Mouse (Mus musculus) heart, adult 11 months (tissue): ENCODE data around the gene Calm2.
A peak's percentile ranks its signal among the peaks of the same experiment; 100 is the strongest.

Experiments used
- DNase-seq: peaks from one replicate; pipeline ENCODE4 v3.0.0; 2022

Gene Calm2

DNA sequence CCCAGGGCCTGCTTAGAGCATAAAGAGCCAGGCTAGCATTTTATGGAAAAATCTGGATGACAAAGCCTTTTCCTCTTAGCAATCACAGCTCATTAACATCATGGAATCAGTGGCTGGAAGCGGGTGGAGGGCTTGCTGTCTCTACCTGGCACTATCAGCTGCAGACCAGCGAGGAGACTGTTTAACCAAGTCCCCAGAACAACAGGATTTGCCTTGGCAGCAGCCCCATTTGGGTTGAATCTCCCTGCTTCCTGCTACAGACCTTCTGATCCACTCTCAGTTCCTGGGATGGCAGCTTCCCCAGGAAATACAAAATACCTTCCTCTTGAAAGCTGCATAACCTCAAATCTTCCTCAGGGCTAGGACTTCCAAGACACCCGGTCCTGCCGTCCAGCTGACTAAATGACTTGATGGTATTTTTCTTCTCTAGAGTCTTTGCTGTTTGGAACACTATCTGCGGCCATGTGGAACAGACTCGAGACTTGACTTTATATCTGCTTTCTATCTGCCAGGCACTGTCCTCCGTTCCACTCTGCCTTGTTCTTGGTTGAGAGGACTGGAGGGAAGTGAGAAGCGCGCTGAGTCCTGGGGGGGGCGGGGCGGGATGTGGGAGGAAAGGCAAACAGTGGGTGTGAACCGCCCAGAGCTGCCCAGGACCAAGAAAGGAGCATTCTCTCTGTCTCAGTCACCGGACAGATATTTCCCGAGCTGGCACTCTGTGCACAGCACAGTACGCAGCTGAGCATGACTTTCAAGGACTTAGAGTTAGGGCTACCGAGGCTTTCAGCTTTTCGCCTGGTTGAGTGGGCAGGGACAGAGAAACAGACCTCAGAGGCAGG is 12.4 kb upstream of the Calm2 start:
- peak; percentile 96 for DNase-seq

GRCm38 (mm10) chr17:87457961-87458360 is 11.2 kb upstream of the Calm2 start:
- DNase-seq = no peak

GRCm38 (mm10) chr17:87454121-87454520 is 7.4 kb upstream of the Calm2 start:
- DNase-seq = peak; percentile 83

GRCm38 (mm10) chr17:87453336-87453735 is 6.6 kb upstream of the Calm2 start:
- DNase-seq = peak; percentile 70

DNA sequence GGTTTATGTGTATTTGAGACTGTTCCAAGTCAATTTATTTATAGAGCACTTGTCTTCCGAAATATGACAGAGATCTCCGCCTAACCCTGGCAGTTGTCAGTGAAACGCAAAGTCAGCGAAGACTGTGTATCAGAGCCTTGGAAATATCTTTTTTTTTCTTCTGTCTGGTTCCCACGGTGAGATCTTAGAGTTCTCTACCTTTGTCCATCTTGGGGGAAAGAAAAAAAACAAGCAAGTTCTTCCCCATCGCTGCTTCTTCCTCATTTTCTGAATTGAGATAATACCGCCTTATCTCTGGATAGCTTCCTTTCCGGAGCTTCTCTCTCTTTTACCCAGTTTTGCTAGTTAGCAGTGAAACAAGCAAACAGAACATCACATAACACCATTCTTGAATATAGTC is 2.1 kb upstream of the Calm2 start:
- no peak for DNase-seq

DNA sequence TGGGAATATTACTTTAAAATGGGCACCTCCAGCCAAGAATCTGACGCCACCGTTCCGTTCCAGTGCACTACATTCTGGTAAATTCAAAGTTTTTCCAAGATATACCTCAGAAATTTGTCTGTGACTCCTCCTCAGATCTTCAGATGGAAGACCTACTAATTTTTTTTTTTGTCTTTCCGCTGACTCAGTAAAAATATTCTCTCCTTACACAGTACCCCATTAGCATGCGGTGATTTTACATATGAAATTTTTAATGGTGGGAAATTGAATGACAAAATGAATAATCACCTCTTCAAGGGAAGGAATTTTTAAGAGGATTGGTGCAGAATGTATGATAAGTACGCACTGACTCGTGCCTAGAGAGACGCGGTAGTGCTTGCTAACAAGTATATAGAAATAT is 1.6 kb upstream of the Calm2 start:
- DNase-seq = no peak

DNA sequence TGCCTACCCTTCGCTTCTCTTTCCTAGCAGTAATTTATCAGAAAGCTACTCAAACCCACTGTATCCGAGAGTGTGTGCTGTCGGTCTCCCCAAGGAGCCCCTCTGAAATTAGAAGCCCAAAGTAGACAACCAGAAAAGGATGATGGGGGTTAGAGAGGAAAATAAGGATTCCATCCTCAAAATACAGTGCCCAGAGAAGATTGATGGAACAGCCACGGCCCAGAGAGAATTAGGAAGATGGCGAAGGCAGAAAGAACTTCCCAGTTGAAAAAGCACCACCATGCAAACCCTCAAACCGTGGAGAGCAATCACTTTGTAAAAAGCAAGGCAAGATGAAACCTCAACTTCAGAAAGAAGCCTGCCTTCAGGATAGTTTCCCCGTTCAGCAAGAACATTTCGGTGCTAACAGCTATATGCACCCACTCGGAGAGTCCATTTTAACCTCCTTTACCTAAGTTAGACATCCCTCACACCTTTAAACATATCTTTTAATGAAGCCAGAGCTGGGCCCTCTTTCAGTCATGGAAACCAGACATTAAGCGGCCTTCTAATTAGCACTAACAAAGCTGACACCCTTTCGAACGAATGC is 971 bp upstream of the Calm2 start:
- DNase-seq = no peak

- DNase-seq = peak; percentile 98
Observed at GRCm38 (mm10) chr17:87445917-87446766, 593 bp downstream of the Calm2 start.

- DNase-seq = peak; percentile 91
Observed at GRCm38 (mm10) chr17:87445337-87445916, 1.3 kb downstream of the Calm2 start.

DNA sequence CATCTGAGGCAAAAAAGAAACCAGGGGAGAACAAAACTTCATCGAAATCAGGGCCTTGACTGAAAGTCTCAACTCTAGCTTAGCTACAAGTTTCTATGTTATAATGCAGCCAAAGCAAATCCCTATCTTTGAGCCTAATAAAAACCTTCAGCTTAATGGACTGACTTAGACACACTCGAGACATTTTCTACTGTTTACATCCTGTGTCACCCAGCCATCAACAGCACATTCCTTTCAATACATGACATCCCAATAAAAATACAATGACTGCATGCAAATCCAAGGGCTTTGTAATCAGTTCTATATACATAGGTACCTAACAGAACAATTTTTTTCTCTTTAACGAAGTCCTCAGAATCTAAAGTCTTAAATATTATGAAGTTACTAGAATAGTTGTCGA is 2.0 kb downstream of the Calm2 start:
- no peak for DNase-seq

DNA sequence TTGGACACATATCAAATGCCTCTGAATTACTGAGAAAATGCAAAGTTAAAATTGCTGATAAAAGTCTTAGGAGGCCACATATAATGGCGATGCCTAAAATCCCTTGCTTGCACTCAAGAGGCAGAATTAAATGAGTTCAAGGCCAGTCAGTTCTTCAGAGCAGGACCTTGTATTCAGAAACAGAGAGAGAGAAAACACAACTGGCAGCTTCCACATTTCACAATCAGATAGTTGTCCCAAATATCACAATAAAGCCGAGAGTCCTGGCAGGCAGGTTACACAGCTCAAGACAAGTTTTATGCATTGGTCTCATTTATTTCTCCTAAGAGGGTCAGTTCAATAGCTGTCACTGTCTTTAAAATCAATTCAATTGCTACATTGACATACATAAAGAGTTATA is 5.2 kb downstream of the Calm2 start:
- no peak for DNase-seq

DNA sequence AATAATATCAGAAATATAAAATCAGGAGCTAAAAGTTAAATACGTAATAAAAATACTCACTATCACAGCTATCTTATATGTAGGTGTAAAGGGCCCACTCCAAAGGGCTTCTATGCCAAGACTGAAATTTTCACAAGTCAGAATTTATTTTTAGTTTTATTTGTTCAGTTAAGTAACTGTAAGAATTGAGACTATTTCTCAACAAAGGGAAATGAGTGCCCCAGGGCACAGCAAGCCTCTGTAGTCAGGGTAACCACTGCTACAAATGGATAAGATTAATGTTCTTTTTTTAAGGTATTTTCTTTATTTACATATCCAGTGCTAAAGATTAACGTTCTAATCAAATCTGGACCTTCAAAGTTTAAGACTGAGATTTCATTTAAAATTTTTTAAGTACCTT is 7.3 kb downstream of the Calm2 start:
- DNase-seq = no peak

- no peak for DNase-seq
Observed at GRCm38 (mm10) chr17:87433929-87434328, 12.8 kb downstream of the Calm2 start.

- DNase-seq = no peak
Observed at GRCm38 (mm10) chr17:87432743-87433142, 14.0 kb downstream of the Calm2 start.

GRCm38 (mm10) chr17:87432314-87432713 is 14.4 kb downstream of the Calm2 start:
- DNase-seq = no peak

- peak; percentile 65 for DNase-seq
Observed at GRCm38 (mm10) chr17:87429431-87429830, 17.3 kb downstream of the Calm2 start.

GRCm38 (mm10) chr17:87427511-87427910 is 19.2 kb downstream of the Calm2 start, which contains the start of gene Stpg4:
Gene Stpg4 (minus strand): TSS chr17:87427741.
- peak; percentile 81 for DNase-seq

DNA sequence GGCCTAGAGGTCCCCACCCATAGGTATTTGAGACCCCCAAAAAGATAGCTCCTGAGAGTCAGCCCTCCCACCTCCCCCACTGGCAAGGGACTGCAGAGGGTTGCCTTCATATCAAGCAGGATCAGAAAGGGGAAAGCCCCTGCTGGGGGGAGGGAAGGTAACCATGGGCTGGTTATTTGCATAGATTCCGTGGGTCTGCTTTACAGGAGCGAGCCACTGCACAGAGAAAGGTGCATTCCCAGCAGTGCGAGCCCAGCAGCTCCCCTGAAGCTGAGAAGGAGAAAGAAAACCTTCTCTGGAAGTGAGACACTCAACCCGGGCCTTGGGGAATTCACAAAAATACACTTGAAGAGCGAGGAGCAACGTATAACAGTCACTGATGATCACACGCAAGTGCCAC is 28.7 kb downstream of the Calm2 start:
- no peak for DNase-seq

GRCm38 (mm10) chr17:87406646-87407045 is 40.1 kb downstream of the Calm2 start:
- DNase-seq = no peak

DNA sequence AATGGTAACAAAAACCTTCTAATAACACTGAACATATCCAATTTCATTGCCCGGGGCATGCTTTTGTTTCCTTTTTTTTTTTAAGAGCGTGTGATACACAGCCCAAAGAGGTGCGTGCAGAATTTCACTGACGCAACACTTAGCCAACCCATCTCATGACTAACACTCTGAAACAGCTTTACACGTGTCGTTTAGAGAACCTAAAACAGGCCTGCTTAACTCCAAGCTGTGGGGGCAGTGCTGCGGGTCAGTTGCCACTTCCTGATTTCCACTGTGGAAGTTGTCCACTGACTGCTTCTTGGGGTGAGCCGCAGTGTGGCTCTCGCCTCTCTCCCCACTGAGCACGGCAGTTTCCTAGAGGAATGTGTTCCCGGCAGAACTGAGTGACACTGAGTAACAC is 41.2 kb downstream of the Calm2 start:
- DNase-seq = peak; percentile 96

GRCm38 (mm10) chr17:87403462-87403861 is 43.3 kb downstream of the Calm2 start:
- DNase-seq = peak; percentile 85

DNA sequence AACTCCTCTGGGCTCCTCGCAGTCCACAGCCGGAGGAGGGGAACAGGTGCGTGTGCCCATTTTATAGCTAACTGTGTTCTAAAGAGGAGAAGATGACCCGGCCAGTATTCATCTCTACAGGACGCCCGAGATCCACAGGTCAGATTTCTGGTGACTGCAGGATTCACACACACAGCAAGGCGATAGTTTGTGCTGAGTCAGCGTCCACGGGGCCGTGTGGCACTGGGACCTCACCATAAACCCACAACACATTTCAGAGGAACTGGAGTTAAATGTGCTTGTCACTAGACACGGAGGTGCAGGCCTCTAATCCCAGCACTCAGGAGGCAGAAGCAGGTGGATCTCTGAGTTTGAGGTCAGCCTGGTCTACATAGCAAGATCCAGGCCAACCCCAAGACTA is 44.3 kb downstream of the Calm2 start:
- no peak for DNase-seq

DNA sequence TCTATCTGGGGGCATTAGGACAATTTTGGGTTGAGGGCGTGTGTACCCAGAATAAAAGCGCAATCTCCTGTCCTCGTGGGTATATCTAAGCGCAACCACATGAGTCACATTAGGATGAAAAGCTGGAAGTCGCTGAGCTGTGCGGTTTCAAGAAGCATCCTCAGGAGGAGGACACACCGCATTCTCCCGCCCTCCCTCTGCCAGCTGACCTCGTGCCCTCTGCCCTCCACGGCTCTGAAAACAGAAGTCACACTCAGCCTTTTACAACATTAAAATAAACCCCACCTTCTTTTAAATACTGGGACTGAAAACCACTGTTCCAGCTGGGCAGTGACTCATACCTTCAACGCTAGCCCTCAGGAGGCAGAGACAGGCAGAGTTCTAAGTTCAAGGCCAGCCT is 49.6 kb downstream of the Calm2 start:
- DNase-seq = peak; percentile 90
